Mouse (Mus musculus) forebrain, postnatal 0 days (tissue): Measurements from ENCODE around the gene C9orf72. TPM values are rescaled to one million over a fixed set of nuclear protein-coding genes. Genes with fewer than 3 reads are reported as not detected.
A peak's percentile ranks its signal among the peaks of the same experiment; 100 is the strongest.

ENCODE experiments used
- ATAC-seq: fragments of 200-750 bp; cut with Nextera tagmentation; 2 replicates; pipeline ENCODE4 v1.8.0; 2017; ENCODE audit warnings: mild to moderate bottlenecking, moderate library complexity
- DNase-seq: peaks from one replicate; pipeline ENCODE4 v3.0.0-alpha.2; 2015
- H3K27ac ChIP-seq: fragments of 300-500 bp; sonication (generic); 2 replicates; pipeline ENCODE4 v1.5.1; 2014; ENCODE audit warnings: low read depth, mild to moderate bottlenecking, antibody characterized with exemption, low read length, moderate library complexity, mixed read lengths
- H3K27me3 ChIP-seq: fragments of 300-500 bp; sonication (generic); 2 replicates; pipeline ENCODE4 v1.6.1; 2014; ENCODE audit warnings: mild to moderate bottlenecking, low read length, mixed read lengths; ENCODE audit not compliant: insufficient read depth
- H3K36me3 ChIP-seq: fragments of 300-500 bp; sonication (generic); 2 replicates; pipeline ENCODE4 v1.6.1; 2014; ENCODE audit warnings: mild to moderate bottlenecking, moderate library complexity; ENCODE audit not compliant: insufficient read depth
- H3K4me1 ChIP-seq: fragments of 300-500 bp; sonication (generic); 2 replicates; pipeline ENCODE4 v1.6.1; 2014; ENCODE audit warnings: antibody characterized with exemption; ENCODE audit not compliant: insufficient read depth
- H3K4me2 ChIP-seq: fragments of 300-500 bp; sonication (generic); 2 replicates; pipeline ENCODE4 v1.6.1; 2014; ENCODE audit warnings: low read depth, mild to moderate bottlenecking, moderate library complexity
- H3K4me3 ChIP-seq: fragments of 300-500 bp; sonication (generic); 2 replicates; pipeline ENCODE4 v1.5.1; 2014; ENCODE audit warnings: low read depth, low read length, mixed read lengths
- H3K9ac ChIP-seq: fragments of 300-500 bp; sonication (generic); 2 replicates; pipeline ENCODE4 v1.6.1; 2014; ENCODE audit warnings: mild to moderate bottlenecking
- H3K9me3 ChIP-seq: fragments of 300-500 bp; sonication (generic); 2 replicates; pipeline ENCODE4 v1.6.1; 2016; ENCODE audit warnings: low read length
- CTCF ChIP-seq: sonication (generic); IDR thresholded peaks from 2 replicates; pipeline ENCODE4 v1.5.1; 2016; ENCODE audit warnings: antibody characterized with exemption, control low read depth, low read depth
- WGBS: fragments of 180-500 bp; shearing (Covaris S2); extraction: QIAGEN DNeasy Blood & Tissue Kit; methylation state at CpG from one replicate; pipeline ENCODE4 v1.1.7; 2014; 5-methylcytosine and 5-hydroxymethylcytosine counted together
- polyA plus RNA-seq: library from polyadenylated mRNA; unstranded; fragments of >200 nt; fragmentation: Nextera tagmentation; extraction: Ambion mirVana; gene quantifications from 2 replicates; pipeline ENCODE4 v1.2.1, GENCODE M21; 2015
- total RNA-seq: library from RNA; depleted of rRNA; stranded (reverse); fragments of >200 nt; gene quantifications from 2 replicates; pipeline ENCODE4 v1.2.3, GENCODE M21; 2014

Gene C9orf72
- total and polyA plus RNA-seq, 2 experiments from 2014 or later, result 47.7 to 61.5 TPM

- Histone ChIP-seq H3K4me1 (no peaks in the 10 kb centered on the region), H3K4me3 (no peak overlapping the region), H3K9me3 (no peaks in the 10 kb centered on the region), H3K27me3 (no peaks in the 10 kb centered on the region), H3K36me3 (peaks cover 13% of the 10 kb centered on the region), H3K27ac (no peak overlapping the region), H3K9ac (no peak overlapping the region), H3K4me2 (no peak overlapping the region)
- DNase-seq, result no peak
- 83% methylated on average over 6 of the region's 6 CpGs for WGBS
- no peak for ATAC-seq
- TF ChIP-seq CTCF, result no peak
Observed at GRCm38 (mm10) chr4:35220108-35220731, 5.8 kb downstream of the C9orf72 start.

- ATAC-seq, result no peak
- Histone ChIP-seq H3K9me3 (no peaks in the 10 kb centered on the region), H3K4me2 (no peak overlapping the region), H3K9ac (no peak overlapping the region), H3K4me1 (no peaks in the 10 kb centered on the region), H3K4me3 (no peak overlapping the region), H3K27me3 (no peaks in the 10 kb centered on the region), H3K27ac (no peak overlapping the region), H3K36me3 (peaks cover 38% of the 10 kb centered on the region)
- no peak for DNase-seq
- 69% methylated on average over 7 of the region's 7 CpGs for WGBS
- TF ChIP-seq CTCF, result no peak
Observed at GRCm38 (mm10) chr4:35204659-35205058, 21.3 kb downstream of the C9orf72 start.

GRCm38 (mm10) chr4:35203724-35204123 lies 22.3 kb downstream of the C9orf72 start:
- H3K9ac ChIP-seq, result no peak overlapping the region
- H3K27ac ChIP-seq, result no peak overlapping the region
- no peak for TF ChIP-seq CTCF
- ATAC-seq, result no peak
- H3K36me3 ChIP-seq, result peaks cover 36% of the 10 kb centered on the region
- 87% methylated on average over 2 of the region's 2 CpGs for WGBS
- H3K4me2 ChIP-seq, result no peak overlapping the region
- no peak overlapping the region for H3K4me3 ChIP-seq
- no peak for DNase-seq
- no peaks in the 10 kb centered on the region for H3K27me3 ChIP-seq
- no peaks in the 10 kb centered on the region for H3K9me3 ChIP-seq
- H3K4me1 ChIP-seq, result no peaks in the 10 kb centered on the region

GRCm38 (mm10) chr4:35201700-35202099 lies 24.3 kb downstream of the C9orf72 start:
- DNase-seq, result no peak
- no peaks in the 10 kb centered on the region for H3K9me3 ChIP-seq
- H3K36me3 ChIP-seq, result peaks cover 39% of the 10 kb centered on the region
- no peak overlapping the region for H3K4me3 ChIP-seq
- no peak overlapping the region for H3K9ac ChIP-seq
- 97% methylated on average over 5 of the region's 5 CpGs for WGBS
- no peaks in the 10 kb centered on the region for H3K27me3 ChIP-seq
- ATAC-seq, result no peak
- TF ChIP-seq CTCF, result no peak
- H3K27ac ChIP-seq, result no peak overlapping the region
- H3K4me2 ChIP-seq, result no peak overlapping the region
- H3K4me1 ChIP-seq, result no peaks in the 10 kb centered on the region

DNA sequence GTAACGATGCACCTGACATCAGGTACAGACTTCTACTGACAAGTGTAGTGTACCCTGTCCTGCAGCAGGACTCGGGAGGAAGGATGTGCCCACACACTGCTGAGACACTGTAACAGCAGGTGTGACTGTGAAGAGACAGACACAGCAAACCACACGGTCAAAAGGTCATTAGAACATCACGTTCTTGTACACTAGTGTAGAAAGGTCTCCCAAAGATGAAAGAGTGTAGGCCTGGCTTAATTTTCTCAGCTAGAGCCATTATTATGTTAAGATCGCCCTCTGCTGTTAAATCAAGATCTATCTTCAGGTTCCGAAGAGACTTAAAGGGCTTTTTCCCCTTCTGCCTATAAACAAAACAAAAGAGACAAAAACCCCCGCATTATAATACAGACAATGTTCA lies 33.2 kb downstream of the C9orf72 start:
- Histone ChIP-seq H3K4me3 (no peak overlapping the region), H3K27me3 (no peaks in the 10 kb centered on the region), H3K36me3 (peaks cover 22% of the 10 kb centered on the region), H3K4me1 (no peaks in the 10 kb centered on the region), H3K9me3 (no peaks in the 10 kb centered on the region), H3K27ac (no peak overlapping the region), H3K9ac (no peak overlapping the region), H3K4me2 (no peak overlapping the region)
- peak; percentile 58 for TF ChIP-seq CTCF
- WGBS, result 37% methylated on average over 7 of the region's 7 CpGs
- DNase-seq, result peak; percentile 50
- ATAC-seq, result no peak

GRCm38 (mm10) chr4:35189794-35190193 lies 36.2 kb downstream of the C9orf72 start:
- Histone ChIP-seq H3K27ac (no peak overlapping the region), H3K9ac (no peak overlapping the region), H3K4me2 (no peak overlapping the region), H3K4me1 (no peaks in the 10 kb centered on the region), H3K36me3 (peaks cover 14% of the 10 kb centered on the region), H3K27me3 (no peaks in the 10 kb centered on the region), H3K4me3 (no peak overlapping the region), H3K9me3 (no peaks in the 10 kb centered on the region)
- TF ChIP-seq CTCF, result no peak
- WGBS, result 70% methylated on average over 5 of the region's 5 CpGs
- no peak for DNase-seq
- ATAC-seq, result no peak

DNA sequence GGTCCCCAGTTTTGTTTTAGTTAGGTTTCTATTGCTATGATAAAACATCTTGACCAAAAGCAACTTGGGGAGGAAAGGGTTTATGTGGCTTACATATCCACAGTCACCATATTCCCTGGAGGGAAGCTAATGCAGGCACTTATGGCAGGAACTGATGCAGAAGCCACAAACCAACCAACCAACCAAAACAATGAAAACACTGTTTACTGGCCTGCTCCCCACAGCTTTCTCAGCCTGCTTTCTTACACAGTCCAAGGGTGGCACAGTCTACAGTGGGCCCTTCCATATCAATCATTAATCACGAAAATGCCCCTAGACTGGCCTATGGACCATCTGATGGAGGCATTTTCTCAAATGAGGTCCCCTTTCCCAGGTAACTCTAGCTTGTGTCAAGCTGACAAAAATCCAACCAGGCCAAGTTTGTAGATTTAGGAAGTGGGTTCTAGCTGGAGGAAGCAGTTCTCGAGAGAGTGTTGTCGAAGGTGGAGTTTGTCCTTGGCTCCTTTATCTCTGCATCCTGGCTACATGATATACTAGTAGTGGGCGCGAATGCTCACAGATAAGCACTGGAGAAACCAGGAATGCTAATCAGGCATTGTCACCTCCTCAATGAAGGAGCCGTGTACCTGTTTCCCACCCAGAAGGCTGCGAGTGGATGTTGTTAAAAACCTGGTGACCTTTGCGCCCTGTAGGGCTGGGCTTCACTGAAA lies 38.2 kb downstream of the C9orf72 start:
- DNase-seq (no peak), ATAC-seq (no peak)
- no peak overlapping the region for H3K9ac ChIP-seq
- 93% methylated on average over 8 of the region's 8 CpGs for WGBS
- no peaks in the 10 kb centered on the region for H3K4me1 ChIP-seq
- H3K36me3 ChIP-seq, result peaks cover 11% of the 10 kb centered on the region
- H3K4me3 ChIP-seq, result no peak overlapping the region
- no peak for TF ChIP-seq CTCF
- H3K27ac ChIP-seq, result no peak overlapping the region
- no peaks in the 10 kb centered on the region for H3K27me3 ChIP-seq
- H3K9me3 ChIP-seq, result no peaks in the 10 kb centered on the region
- H3K4me2 ChIP-seq, result no peak overlapping the region
